Mouse (Mus musculus) ES-Bruce4 (cell line): Measurements from ENCODE around the gene Erp27.

Experiments
- CTCF ChIP-seq: IDR thresholded peaks from one replicate; pipeline ENCODE4 v1.8.1; 2011; ENCODE audit warnings: low read depth, low read length
- EP300 ChIP-seq: IDR thresholded peaks from 2 replicates; pipeline ENCODE4 v1.6.1; 2011; ENCODE audit warnings: low read depth, low read length; ENCODE audit not compliant: insufficient read depth
- POLR2A ChIP-seq: IDR thresholded peaks from one replicate; pipeline ENCODE4 v1.8.1; 2011; ENCODE audit warnings: low read length; ENCODE audit not compliant: insufficient read depth

DNA sequence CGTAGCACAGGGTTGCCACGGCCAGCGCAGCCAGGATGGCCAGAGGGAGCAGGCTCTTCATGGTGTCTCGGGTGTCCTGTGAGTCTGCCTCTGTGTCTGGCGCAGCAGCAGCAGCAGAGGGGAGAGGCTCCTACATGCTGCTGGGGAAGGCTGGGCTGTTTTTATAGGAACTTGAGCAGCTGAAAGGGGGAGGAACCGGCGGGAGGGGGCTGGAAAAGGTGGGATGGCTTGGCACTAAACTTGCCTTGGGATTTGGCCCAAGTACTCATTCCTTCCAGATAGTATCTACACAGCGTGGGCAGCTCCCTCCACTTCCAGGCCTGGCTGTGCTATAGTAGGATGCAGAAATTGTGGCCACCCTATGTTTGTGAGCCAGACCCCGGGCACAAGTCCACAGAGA, 46.3 kb downstream of the Erp27 start, which contains the start of gene Mgp:
- no peak for TF ChIP-seq POLR2A
- TF ChIP-seq CTCF = no peak
- TF ChIP-seq EP300 = no peak
